Mouse (Mus musculus): ENCODE results near the gene Fnip2.

The Fnip2 gene

GRCm38 (mm10) chr3:79528451-79528850 is 39.1 kb downstream of the Fnip2 start:
- DNase-seq (ENCODE audit: low spot score) = no peak

- DNase-seq (ENCODE audit: low spot score) = no peak
These were observed 39.7 kb downstream of the Fnip2 start for GRCm38 (mm10) chr3:79527921-79528320.

GRCm38 (mm10) chr3:79527521-79527920 is 40.1 kb downstream of the Fnip2 start:
- no peak for DNase-seq (ENCODE audit: low spot score)

- no peak for DNase-seq (ENCODE audit: low spot score)
These were observed 44.2 kb downstream of the Fnip2 start for GRCm38 (mm10) chr3:79523349-79523748.

- DNase-seq (ENCODE audit: low spot score) = no peak
These were observed 47.7 kb downstream of the Fnip2 start for GRCm38 (mm10) chr3:79519862-79520261.

GRCm38 (mm10) chr3:79518761-79519527 is 48.7 kb downstream of the Fnip2 start:
- DNase-seq (ENCODE audit: low spot score) = peak; percentile 25

GRCm38 (mm10) chr3:79517884-79518591 is 49.6 kb downstream of the Fnip2 start:
- no peak for DNase-seq (ENCODE audit: low spot score)

GRCm38 (mm10) chr3:79516958-79517357 is 50.6 kb downstream of the Fnip2 start:
- DNase-seq (ENCODE audit: low spot score) = no peak

- DNase-seq (ENCODE audit: low spot score) = no peak
These were observed 51.3 kb downstream of the Fnip2 start for GRCm38 (mm10) chr3:79516099-79516920.

GRCm38 (mm10) chr3:79514304-79514703 is 53.3 kb downstream of the Fnip2 start:
- no peak for DNase-seq (ENCODE audit: low spot score)

- no peak for DNase-seq (ENCODE audit: low spot score)
These were observed 66.3 kb downstream of the Fnip2 start for GRCm38 (mm10) chr3:79501166-79501728.

GRCm38 (mm10) chr3:79500279-79500678 is 67.3 kb downstream of the Fnip2 start:
- DNase-seq (ENCODE audit: low spot score) = no peak

- DNase-seq (ENCODE audit: low spot score) = no peak
These were observed 70.9 kb downstream of the Fnip2 start for GRCm38 (mm10) chr3:79496668-79497067.

GRCm38 (mm10) chr3:79495151-79495550 is 72.4 kb downstream of the Fnip2 start:
- DNase-seq (ENCODE audit: low spot score) = no peak

GRCm38 (mm10) chr3:79494028-79494427 is 73.6 kb downstream of the Fnip2 start:
- no peak for DNase-seq (ENCODE audit: low spot score)

- DNase-seq (ENCODE audit: low spot score) = no peak
These were observed 74.5 kb downstream of the Fnip2 start for GRCm38 (mm10) chr3:79493064-79493463.

- no peak for DNase-seq (ENCODE audit: low spot score)
These were observed 76.0 kb downstream of the Fnip2 start for GRCm38 (mm10) chr3:79491614-79492013.

GRCm38 (mm10) chr3:79490102-79490501 is 77.5 kb downstream of the Fnip2 start:
- DNase-seq (ENCODE audit: low spot score) = no peak

- no peak for DNase-seq (ENCODE audit: low spot score)
These were observed 79.6 kb downstream of the Fnip2 start for GRCm38 (mm10) chr3:79488025-79488424.

GRCm38 (mm10) chr3:79484286-79485063 is 83.1 kb downstream of the Fnip2 start:
- DNase-seq (ENCODE audit: low spot score) = no peak

GRCm38 (mm10) chr3:79478880-79479279 is 88.7 kb downstream of the Fnip2 start:
- DNase-seq (ENCODE audit: low spot score) = no peak

Measured in ovary, postnatal 14 days (tissue).